Mouse (Mus musculus) midbrain, postnatal 0 days (tissue): ENCODE results near the gene Kcnh2. TPM values are rescaled to one million over a fixed set of nuclear protein-coding genes. Genes with fewer than 3 reads are reported as not detected.
A peak's percentile ranks its signal among the peaks of the same experiment; 100 is the strongest.

Experiments
- ATAC-seq: fragments of 200-750 bp; cut with Nextera tagmentation; 2 replicates; pipeline ENCODE4 v1.8.0; 2017; ENCODE audit warnings: moderate number of reproducible peaks, mild to moderate bottlenecking, moderate TSS enrichment, moderate library complexity; ENCODE audit not compliant: low FRiP score
- DNase-seq: peaks from one replicate; pipeline ENCODE4 v3.0.0-alpha.2; 2015; ENCODE audit warnings: low spot score
- H3K27ac ChIP-seq: fragments of 300-500 bp; sonication (generic); 2 replicates; pipeline ENCODE4 v1.5.1; 2014; ENCODE audit warnings: low read depth, mild to moderate bottlenecking, low read length, mixed read lengths
- H3K27me3 ChIP-seq: fragments of 300-500 bp; sonication (generic); 2 replicates; pipeline ENCODE4 v1.6.1; 2014; ENCODE audit warnings: low read length, control low read depth, mixed read lengths; ENCODE audit not compliant: insufficient read depth
- H3K36me3 ChIP-seq: fragments of 300-500 bp; sonication (generic); 2 replicates; pipeline ENCODE4 v1.6.1; 2014; ENCODE audit warnings: low read length, control low read depth, mixed read lengths; ENCODE audit not compliant: insufficient read depth
- H3K4me1 ChIP-seq: fragments of 300-500 bp; sonication (generic); 2 replicates; pipeline ENCODE4 v1.6.1; 2014; ENCODE audit warnings: mild to moderate bottlenecking, control low read depth, antibody characterized with exemption, low read length, mixed read lengths; ENCODE audit not compliant: insufficient read depth
- H3K4me2 ChIP-seq: fragments of 300-500 bp; sonication (generic); 2 replicates; pipeline ENCODE4 v1.6.1; 2014; ENCODE audit warnings: low read depth, mild to moderate bottlenecking, low read length, mixed read lengths; ENCODE audit not compliant: poor library complexity, severe bottlenecking
- H3K4me3 ChIP-seq: fragments of 300-500 bp; sonication (generic); 2 replicates; pipeline ENCODE4 v1.5.1; 2014; ENCODE audit warnings: low read depth, mild to moderate bottlenecking, low read length, moderate library complexity
- H3K9ac ChIP-seq: fragments of 300-500 bp; sonication (generic); replicated peaks from 2 replicates; pipeline ENCODE4 v1.6.1; 2014; ENCODE audit warnings: mild to moderate bottlenecking, low read length, moderate library complexity, mixed read lengths; ENCODE audit not compliant: poor library complexity, severe bottlenecking
- H3K9me3 ChIP-seq: fragments of 300-500 bp; sonication (generic); 2 replicates; pipeline ENCODE4 v1.6.1; 2016; ENCODE audit warnings: low read length, control low read depth
- CTCF ChIP-seq: IDR thresholded peaks from 2 replicates; pipeline ENCODE4 v1.5.1; 2016; ENCODE audit warnings: antibody characterized with exemption, mild to moderate bottlenecking
- WGBS: fragments of 180-500 bp; shearing (Covaris S2); extraction: QIAGEN DNeasy Blood & Tissue Kit; methylation state at CpG from one replicate; pipeline ENCODE4 v1.1.7; 2014; 5-methylcytosine and 5-hydroxymethylcytosine counted together
- polyA plus RNA-seq: library from polyadenylated mRNA; unstranded; fragments of >200 nt; fragmentation: Nextera tagmentation; extraction: Ambion mirVana; gene quantifications from 2 replicates; pipeline ENCODE4 v1.2.1, GENCODE M21; 2015
- total RNA-seq: library from RNA; depleted of rRNA; stranded (reverse); fragments of >200 nt; gene quantifications from 2 replicates; pipeline ENCODE4 v1.2.3, GENCODE M21; 2014

The Kcnh2 gene
- total and polyA plus RNA-seq, 2 experiments from 2014 or later: 10.1 to 60.2 TPM

DNA sequence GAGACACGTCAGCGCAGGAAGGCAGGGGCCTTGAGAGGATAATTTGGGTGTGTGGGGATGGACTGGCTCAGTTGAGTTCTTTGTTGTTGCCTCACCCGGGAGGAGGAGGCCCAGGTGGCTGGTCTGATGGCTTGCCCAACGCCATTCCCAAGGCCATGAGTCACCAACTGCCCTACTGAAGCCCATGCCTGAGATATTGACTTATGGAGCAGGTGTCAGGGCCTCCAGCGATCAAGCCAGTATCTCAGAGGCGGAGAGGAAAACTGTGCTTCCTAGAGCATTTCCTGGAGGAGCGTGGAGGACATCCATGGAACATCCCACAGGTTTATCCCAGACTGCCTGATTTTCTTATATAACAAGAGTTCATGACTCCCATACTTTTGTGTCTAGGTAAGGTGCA, 41.3 kb upstream of the Kcnh2 start:
- Histone ChIP-seq H3K36me3 (no peaks in the 10 kb centered on the region), H3K9ac (no peak overlapping the region), H3K27me3 (0 out of 2 replicates have a peak, but pooled peaks cover 3% of the 10 kb centered on the region), H3K27ac (no peak overlapping the region), H3K4me3 (no peak overlapping the region), H3K4me2 (no peak overlapping the region), H3K9me3 (no peaks in the 10 kb centered on the region), H3K4me1 (0 out of 2 replicates have a peak, but pooled peaks cover 6% of the 10 kb centered on the region)
- 80% methylated on average over 7 of the region's 7 CpGs for WGBS
- TF ChIP-seq CTCF: no peak
- DNase-seq (no peak), ATAC-seq (no peak)

DNA sequence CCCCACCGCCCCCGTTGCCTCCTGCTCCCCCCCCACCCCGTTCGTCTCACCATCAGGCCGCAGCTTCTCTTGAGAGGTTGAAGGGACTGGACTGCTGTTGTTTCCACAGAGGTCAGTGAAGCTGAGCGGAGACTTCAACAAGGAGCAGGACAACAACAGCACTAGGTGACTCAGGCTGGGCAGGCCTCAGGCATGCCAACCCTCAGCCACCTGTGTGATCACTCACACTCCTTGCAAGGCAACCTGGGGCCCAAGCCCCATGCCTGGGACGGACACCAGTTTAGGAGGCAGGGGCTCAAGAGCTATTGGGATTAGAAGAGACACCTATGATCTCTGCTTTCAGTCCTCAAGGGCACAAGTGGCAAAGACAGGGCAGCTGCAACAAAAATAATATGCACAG, 40.5 kb upstream of the Kcnh2 start, which contains the start of gene Atg9b:
Gene Atg9b (minus strand): TSS at position 280 of the 400 bp plus-strand sequence.
- no peak within 1 kb of the TSS for H3K4me2 ChIP-seq
- H3K9me3 ChIP-seq: no peaks in the 10 kb centered on the region
- H3K27ac ChIP-seq: no peak within 1 kb of the TSS
- 0 out of 2 replicates have a peak, but pooled peaks cover 3% of the 10 kb centered on the region for H3K27me3 ChIP-seq
- DNase-seq: no peak
- 78% methylated on average over 7 of the region's 7 CpGs for WGBS
- no peak within 1 kb of the TSS for H3K4me3 ChIP-seq
- no peaks in the 10 kb centered on the region for H3K36me3 ChIP-seq
- peaks cover 13% of the 10 kb centered on the region for H3K4me1 ChIP-seq
- no peak for ATAC-seq
- TF ChIP-seq CTCF: no peak
- no peak within 1 kb of the TSS for H3K9ac ChIP-seq

DNA sequence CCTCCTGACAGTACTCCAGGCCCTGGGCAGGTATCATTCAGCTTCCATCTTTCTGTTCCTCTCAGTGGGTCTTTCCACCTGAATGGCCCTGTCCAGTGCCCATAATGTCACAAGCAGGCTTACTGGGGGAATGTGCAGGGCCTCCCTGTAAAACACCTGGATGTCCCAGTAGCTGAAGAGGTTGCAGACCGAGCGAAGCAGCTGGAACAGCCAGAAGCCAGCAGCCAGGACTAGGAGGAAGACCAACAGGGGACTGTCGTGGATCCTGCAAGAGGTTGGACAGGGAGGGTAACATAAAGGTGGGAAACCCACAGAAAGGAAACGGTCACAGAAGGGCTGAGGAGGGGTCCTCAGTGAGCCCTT, 38.2 kb upstream of the Kcnh2 start:
- Histone ChIP-seq H3K27me3 (0 out of 2 replicates have a peak, but pooled peaks cover 7% of the 10 kb centered on the region), H3K36me3 (no peaks in the 10 kb centered on the region), H3K4me2 (no peak overlapping the region), H3K4me3 (no peak overlapping the region), H3K4me1 (peaks cover 13% of the 10 kb centered on the region), H3K9ac (no peak overlapping the region), H3K9me3 (no peaks in the 10 kb centered on the region), H3K27ac (no peak overlapping the region)
- ATAC-seq (no peak), DNase-seq (no peak)
- 80% methylated on average over 4 of the region's 4 CpGs for WGBS
- TF ChIP-seq CTCF: no peak

DNA sequence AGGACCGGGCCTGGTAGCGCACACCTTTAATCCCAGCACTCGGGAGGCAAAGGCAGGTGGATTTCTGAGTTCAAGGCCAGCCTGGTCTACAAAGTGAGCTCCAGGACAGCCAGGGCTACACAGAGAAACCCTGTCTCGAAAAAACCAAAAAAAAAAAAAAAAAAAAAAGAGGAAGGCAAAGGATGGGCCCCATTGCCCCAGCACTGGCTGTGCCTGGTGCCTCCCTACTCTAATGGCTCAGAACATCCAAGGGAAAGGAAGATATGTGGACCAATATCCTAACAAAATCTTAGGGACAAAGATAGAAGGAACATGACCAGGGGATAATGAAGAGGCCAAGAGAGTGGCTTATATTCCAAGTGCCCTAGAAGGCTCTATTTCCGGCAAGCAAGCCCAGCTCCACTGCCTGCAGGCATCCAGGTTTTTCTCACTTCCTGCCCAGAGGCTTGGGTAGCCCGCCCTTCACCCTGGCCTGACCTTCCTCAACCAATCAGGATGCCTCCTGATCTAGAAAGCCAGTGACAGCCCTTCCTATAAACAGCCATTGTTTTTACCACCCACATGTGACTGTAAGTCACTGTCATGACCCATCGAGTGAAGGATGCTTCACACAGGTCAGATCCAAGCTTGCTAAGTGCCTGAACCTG, 37.7 kb upstream of the Kcnh2 start:
- Histone ChIP-seq H3K27me3 (0 out of 2 replicates have a peak, but pooled peaks cover 7% of the 10 kb centered on the region), H3K9me3 (no peaks in the 10 kb centered on the region), H3K9ac (no peak overlapping the region), H3K27ac (no peak overlapping the region), H3K4me3 (no peak overlapping the region), H3K36me3 (no peaks in the 10 kb centered on the region), H3K4me1 (peaks cover 18% of the 10 kb centered on the region), H3K4me2 (no peak overlapping the region)
- peak; percentile 35 for DNase-seq
- whole genome bisulfite sequencing: 67% methylated on average over 6 of the region's 7 CpGs
- ATAC-seq: no peak
- no peak for TF ChIP-seq CTCF

DNA sequence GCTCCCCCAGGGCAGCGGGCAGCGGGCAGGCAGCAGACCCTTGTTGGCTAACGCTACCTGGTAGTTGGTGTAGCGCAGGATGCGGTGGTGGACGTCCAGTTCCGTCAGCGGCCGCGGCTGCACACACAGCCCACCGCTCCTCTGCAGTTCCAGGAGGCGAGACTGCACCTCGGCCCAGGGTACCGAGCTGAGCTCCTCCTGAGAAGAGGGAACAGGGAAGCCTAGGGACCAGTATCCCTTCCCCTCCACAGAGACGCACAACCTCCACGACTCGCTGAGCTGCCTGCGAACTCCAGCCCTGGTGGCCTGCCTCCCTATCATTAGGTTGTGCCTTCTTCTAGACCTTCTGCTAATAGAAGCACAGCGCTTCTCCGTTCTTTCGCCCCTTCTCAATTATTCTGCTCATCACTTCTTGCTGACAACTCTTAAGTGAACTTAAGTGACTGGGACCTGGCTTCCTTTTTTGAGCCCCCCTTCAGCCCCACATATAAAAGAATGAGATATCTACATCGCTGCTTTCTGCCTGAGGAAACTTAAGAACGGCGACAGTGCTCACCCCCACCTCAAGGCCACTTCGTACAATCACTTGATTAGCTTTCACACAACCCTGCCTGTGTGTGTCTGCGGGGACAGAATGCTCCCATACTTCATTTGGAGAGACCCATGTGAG, 37.0 kb upstream of the Kcnh2 start:
- no peak for TF ChIP-seq CTCF
- Histone ChIP-seq H3K27ac (0 out of 2 replicates have a peak overlapping the region, but pooled peaks have one; percentile 18), H3K4me2 (peak overlapping the region; percentile 96), H3K27me3 (0 out of 2 replicates have a peak, but pooled peaks cover 7% of the 10 kb centered on the region), H3K4me1 (peaks cover 21% of the 10 kb centered on the region), H3K36me3 (no peaks in the 10 kb centered on the region), H3K9me3 (no peaks in the 10 kb centered on the region), H3K9ac (peak overlapping the region; percentile 69), H3K4me3 (peak overlapping the region; percentile 51)
- ATAC-seq: no peak
- DNase-seq: no peak
- 28% methylated on average over 23 of the region's 26 CpGs for WGBS
